Mouse (Mus musculus) monocyte, adult 5-6 weeks (primary cell): ENCODE data around the gene Slc25a42. TPM values are rescaled to one million over a fixed set of nuclear protein-coding genes. Genes with fewer than 3 reads are reported as not detected.

ENCODE experiments used
- ATAC-seq: fragments of 153-309, 156-312 bp; replicated peaks from 2 replicates; pipeline ENCODE4 v1.8.0; 2017; ENCODE audit warnings: mild to moderate bottlenecking; ENCODE audit not compliant: low TSS enrichment, insufficient number of reproducible peaks, severe bottlenecking, poor library complexity, low FRiP score
- total RNA-seq: library from RNA; stranded (forward); fragments of 200-1000, 200-491, 200-594 nt; gene quantifications from 3 replicates; pipeline ENCODE4 v1.2.3, GENCODE M21; 2017

Gene Slc25a42
- total RNA-seq, 1 experiment from 2014 or later = not detected

GRCm38 (mm10) chr8:70181212-70181902 lies 30.7 kb downstream of the Slc25a42 start:
- ATAC-seq = no peak

- ATAC-seq = no peak
Measured at GRCm38 (mm10) chr8:70179082-70179481, 33.0 kb downstream of the Slc25a42 start.

GRCm38 (mm10) chr8:70178231-70178630 lies 33.9 kb downstream of the Slc25a42 start:
- ATAC-seq = no peak

GRCm38 (mm10) chr8:70174079-70174478 lies 38.0 kb downstream of the Slc25a42 start:
- no peak for ATAC-seq

- no peak for ATAC-seq
Measured at GRCm38 (mm10) chr8:70173320-70173719, 38.8 kb downstream of the Slc25a42 start.

GRCm38 (mm10) chr8:70172043-70172681 lies 39.9 kb downstream of the Slc25a42 start, which contains the start of gene Tmem161a:
Gene Tmem161a, plus strand, starts transcription at chr8:70172356.
- peak; percentile 99 for ATAC-seq

- ATAC-seq = no peak
Measured at GRCm38 (mm10) chr8:70171240-70171639, 40.9 kb downstream of the Slc25a42 start.

- ATAC-seq = no peak
Measured at GRCm38 (mm10) chr8:70170748-70171147, 41.4 kb downstream of the Slc25a42 start.

- no peak for ATAC-seq
Measured at GRCm38 (mm10) chr8:70170116-70170515, 42.0 kb downstream of the Slc25a42 start.

- peak; percentile 65 for ATAC-seq
Measured at GRCm38 (mm10) chr8:70166504-70167110, 45.5 kb downstream of the Slc25a42 start.

- no peak for ATAC-seq
Measured at GRCm38 (mm10) chr8:70163316-70163715, 48.8 kb downstream of the Slc25a42 start.

GRCm38 (mm10) chr8:70160015-70160414 lies 52.1 kb downstream of the Slc25a42 start:
- no peak for ATAC-seq

- ATAC-seq = no peak
Measured at GRCm38 (mm10) chr8:70159211-70159610, 52.9 kb downstream of the Slc25a42 start.

- peak; percentile 63; the same call in 1 of the 2 replicates for ATAC-seq
Measured at GRCm38 (mm10) chr8:70158069-70158853, 53.8 kb downstream of the Slc25a42 start.

- no peak for ATAC-seq
Measured at GRCm38 (mm10) chr8:70157240-70157800, 54.8 kb downstream of the Slc25a42 start.

GRCm38 (mm10) chr8:70152537-70153257 lies 59.4 kb downstream of the Slc25a42 start:
- peak; percentile 81; the same call in 1 of the 2 replicates for ATAC-seq

- ATAC-seq = no peak
Measured at GRCm38 (mm10) chr8:70150158-70150557, 61.9 kb downstream of the Slc25a42 start.
